Mouse (Mus musculus) ovary, postnatal 36 days (tissue): ENCODE data around the gene Cacna2d1.

ENCODE experiments used
- DNase-seq: peaks from one replicate; pipeline ENCODE4 v3.0.0; 2022; ENCODE audit warnings: low spot score, mixed read lengths

The Cacna2d1 gene

DNA sequence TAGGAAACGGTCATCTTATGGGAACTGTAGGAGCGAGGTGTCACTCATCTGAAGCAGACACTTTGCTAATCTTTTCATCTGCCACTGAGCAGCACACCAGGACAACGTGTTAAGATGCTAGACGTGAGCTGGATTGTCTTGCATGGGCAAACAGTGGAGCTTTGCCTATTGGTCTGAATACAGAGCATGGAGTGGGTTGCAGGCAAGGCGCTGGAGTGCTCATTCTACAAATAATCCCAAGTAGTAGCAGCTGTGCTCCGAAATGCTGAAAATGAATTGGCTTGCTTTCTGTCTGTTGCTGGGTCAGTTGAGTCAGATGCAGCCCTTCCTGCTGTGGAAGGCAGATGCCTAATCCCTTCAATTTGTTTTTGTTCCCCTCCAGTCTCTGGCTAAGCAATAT, 330.9 kb downstream of the Cacna2d1 start:
- DNase-seq: no peak

DNA sequence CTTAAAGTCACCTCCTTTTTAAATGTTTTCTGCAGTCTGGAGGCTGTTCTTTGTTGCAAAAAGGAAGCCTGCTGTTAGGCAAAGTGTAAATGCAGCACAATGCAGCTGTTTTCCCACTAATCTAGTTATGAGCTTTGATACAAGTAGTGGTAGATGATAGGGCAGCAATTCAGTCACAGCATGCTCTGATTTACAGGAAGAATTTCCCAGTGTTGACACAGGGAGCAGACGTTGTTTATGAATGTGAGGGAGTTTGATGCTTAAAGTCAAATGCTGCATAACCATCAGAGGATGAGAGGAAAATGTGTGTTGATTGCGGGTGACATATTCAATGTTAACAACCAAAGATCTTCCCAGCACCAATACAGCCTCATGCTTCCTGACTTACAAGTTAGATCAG, 342.6 kb downstream of the Cacna2d1 start:
- DNase-seq: no peak

DNA sequence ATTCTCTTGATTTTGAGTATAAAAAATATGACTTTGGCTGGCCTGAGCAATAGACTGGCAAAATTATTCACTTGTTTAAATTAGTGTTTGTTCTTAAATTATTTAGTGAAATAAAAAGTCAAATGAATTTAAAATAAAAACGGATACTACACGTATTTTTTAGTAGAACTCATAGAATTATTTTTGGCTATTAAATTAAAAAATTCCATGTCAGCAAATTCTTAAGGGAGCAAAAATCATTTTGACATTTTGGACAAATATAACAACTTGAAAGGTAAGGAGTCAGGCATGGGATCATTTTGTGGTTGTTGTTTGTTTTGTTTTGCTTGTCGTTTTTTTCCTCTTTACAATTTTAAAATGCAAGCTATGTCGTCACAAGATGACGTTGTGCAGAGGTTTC, 346.7 kb downstream of the Cacna2d1 start:
- DNase-seq: no peak

DNA sequence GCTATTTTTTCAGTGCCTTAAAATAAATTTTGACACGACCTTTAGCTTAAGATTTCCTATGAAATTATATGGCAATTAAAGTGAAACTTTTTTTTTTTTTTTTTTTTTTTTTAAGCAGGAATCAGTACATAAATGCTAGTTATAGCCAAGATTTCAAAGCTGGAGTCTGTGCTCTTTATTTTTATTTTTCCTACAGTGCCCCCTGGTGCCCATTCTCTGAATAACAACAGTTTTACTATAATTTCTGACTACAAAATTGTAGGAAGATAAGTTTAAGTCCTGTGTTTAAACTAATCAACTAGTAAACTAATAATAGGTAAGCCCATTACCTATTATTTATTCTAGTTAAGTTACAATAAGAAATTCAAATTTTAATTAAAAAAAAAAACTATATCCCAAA, 358.7 kb downstream of the Cacna2d1 start:
- DNase-seq: no peak

DNA sequence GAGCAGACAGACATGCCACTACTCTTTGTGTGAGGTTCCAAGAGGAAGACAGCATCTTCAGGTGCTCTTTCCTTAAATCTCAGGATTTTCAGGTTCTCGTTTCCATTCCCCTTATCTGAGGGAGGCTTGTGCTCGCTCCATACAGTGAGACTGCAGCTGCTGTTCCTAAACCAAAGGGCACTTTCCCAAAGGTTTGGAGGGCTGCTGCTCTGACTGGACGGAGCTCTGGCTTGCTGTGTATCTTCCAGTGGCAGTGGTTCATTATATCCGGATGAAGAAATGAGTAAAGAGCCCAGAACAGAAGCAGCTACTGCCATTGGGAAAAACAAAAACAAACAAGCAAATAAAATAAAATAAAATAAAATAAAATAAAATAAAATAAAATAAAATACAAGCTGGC, 359.3 kb downstream of the Cacna2d1 start:
- no peak for DNase-seq

DNA sequence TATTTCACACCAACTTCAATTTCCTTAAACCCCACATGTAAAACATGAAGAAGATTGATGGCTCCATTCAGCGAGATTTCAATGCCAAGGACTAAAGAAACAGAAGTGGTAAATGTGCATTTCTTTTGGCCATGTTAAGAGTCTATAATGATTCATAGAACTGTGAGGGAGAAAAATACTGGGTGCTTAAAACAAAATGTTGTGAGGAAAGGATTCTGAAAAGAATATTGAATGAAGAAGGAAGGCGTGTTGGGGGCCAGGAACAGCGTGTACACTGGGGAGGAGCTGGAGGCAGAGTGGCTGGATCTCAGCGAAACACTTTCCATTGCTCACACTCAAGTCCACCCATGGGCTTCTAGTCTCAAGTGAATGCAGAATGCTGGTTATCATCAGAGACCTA, 360.2 kb downstream of the Cacna2d1 start:
- no peak for DNase-seq

DNA sequence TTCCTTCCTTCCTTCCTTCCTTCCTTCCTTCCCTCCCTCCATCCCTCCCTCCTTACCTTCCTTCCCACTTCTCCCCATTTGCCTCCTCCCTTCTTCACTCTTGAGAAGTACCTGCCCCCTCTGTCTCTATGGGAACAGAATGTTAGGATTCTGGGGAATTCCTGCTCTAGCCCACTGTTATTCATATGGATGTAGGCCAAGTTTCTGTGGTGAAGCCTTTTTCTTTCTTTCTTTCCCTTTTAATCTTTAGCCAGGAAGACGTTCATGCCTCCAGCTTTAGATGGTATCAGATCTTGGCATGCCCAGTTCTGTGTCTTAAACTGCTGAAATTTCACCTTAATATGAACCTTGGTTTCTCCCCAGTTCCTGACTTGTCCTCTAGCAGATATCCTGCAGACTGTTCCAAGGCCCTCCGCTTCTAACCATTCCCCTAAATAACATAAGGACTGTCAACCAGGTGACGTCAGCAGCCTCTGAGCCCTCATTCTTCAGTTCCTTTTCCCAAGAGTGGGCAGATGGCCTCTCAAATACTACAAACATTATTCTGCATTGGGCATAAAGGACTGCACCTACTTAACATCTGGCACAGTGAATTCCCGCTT, 362.8 kb downstream of the Cacna2d1 start:
- DNase-seq: no peak

DNA sequence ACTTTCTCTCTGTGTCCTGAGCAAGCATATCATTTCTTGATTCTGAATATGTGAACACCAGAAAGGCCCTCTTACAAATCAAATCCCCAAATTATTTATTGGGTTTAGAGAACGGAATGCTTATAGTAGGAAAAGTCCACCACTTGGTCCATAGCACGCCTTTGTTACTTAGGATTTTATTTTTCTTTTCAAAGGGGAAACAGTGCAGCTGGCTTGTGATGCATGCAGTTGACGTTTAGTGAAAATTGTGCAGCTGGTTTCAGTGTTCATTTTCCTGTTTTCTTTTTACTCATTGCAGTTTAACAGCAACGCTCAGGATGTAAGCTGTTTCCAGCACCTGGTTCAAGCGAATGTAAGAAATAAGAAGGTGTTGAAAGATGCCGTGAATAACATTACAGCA, 365.1 kb downstream of the Cacna2d1 start:
- no peak for DNase-seq

DNA sequence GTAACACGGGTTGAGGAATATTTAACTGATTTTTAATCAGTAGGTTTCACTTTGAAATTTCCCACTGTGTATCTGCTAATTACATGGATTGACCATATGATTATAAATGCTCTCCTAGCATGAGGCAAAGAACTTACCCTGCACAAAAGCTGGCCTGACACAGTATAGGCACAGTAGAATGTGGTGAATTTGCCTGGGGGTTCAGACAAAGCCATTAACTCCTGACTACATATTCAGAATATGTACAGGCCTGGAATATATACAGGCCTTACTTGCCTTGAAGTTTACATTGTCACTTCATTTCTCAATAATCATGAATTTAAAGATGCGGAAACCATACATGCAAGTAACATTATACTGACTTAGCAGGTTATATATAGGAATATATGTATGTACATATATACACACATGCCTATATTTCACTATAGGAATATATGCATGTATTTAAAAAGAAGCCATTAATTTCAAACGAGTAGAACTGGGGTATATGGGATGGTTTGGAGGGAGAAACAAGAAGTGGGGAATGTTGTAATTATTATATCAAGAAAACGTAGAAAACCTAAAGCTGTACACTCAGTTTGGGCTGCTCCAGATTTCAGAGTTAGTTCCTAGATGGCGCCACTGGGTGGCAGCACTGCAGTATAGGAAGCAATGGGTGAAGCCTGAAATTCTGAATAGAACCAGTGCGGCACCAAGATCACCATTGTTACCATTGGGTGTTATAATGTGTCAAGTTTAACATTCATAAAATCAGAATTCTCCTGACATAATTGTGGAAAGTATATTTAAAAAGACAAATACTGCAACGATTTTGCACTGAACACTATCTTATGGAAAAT, 374.9 kb downstream of the Cacna2d1 start:
- peak; percentile 62 for DNase-seq

DNA sequence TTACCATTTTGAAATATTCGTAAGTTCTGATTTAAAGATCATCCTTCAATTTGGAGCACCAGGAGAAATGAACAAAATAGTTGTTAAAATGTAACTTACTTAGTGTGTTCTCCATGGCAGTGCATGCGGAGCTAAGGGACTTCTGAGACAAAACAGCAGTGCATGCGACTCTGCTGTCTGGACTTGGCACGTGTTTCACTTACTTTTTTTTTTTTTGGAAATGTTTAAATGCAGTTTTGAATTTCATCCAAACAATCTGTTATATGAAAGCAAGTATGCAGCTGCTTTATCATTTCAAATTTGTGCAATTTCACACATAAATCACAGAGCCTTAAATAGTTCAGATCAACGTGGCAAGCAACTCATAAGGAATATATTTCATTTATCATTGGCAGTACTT, 379.8 kb downstream of the Cacna2d1 start:
- DNase-seq: no peak

DNA sequence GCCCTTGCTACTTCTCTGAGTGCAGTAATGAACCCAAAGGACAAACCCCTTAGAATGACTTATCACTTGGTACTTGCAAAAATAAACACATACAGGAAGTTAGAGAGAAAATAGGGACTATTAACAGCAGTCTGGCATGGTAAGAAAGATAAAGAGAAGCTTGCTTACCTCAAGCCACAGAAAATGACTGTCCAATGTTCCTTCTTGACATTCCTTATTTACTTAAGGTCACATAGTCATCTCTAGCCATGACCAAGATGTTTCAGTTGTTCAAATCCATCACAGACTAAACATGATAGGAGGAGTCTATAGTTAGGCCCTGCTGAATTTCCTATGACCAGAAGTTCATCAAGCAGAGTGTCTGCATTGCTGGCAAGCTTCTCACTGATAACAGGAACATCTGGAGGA, 381.5 kb downstream of the Cacna2d1 start:
- DNase-seq: no peak

DNA sequence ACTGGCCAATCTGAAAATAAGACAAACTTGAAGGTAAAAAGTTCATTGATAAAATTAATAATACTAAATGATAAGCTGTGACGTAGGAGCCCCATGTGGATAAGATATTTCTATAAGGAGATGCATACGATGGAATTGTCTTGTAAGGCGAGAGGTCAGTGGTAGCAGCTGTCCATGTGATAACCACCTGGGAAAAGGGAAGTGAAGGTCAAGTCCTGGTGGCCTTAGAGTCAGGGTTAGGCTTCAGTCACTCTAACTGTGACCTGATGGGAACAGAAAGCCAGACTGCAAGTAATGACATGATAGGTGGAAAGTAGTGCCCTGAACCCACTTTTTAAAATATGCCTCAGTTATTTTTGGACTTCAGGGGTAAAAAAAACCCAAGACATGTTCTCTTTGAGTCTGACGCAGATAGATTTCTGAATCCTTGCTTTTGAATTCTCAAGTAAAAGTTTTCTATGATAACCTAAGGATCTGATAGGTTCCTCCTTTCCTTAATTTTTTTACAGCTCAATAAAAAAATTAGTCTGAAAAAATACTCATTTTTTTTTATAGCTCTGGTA, 383.3 kb downstream of the Cacna2d1 start:
- DNase-seq: no peak

DNA sequence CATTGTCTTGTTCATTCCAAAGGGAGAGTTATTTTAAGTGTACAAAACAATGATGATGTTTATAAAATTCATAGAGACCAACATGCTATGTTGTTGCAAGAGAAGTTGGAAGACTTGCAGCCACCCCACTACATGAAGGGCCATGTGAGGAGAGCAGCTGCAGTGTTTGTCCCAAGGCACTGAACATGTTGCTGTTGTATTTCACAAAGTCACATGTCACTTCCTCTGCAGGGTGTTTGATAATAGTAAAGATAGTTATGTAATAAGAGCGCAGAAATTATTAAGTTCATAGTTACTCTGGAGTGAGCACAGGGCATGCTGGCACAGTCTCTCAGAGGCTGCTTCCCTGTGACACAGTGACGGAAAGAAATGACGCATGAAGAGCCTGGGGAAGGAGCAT, 392.1 kb downstream of the Cacna2d1 start:
- DNase-seq: no peak

DNA sequence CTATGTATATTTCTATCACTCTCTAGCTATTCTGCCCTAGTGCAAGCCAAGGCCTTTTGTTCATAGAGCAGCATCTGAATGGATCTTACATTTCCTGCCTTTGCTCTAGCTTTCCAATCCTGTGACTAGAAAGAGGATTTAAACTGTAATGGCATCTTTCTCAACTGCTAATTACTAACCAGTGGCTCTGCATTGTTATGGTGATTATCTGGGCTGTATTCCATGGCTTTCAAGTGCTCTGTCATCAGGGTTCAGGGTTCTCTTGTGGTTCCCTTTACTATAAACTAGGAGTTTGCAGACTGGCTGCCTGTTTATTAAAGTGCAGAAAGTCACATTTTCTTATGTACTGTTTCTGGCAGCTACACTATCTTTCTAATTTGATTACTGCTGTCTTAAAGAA, 410.9 kb downstream of the Cacna2d1 start:
- DNase-seq: no peak

DNA sequence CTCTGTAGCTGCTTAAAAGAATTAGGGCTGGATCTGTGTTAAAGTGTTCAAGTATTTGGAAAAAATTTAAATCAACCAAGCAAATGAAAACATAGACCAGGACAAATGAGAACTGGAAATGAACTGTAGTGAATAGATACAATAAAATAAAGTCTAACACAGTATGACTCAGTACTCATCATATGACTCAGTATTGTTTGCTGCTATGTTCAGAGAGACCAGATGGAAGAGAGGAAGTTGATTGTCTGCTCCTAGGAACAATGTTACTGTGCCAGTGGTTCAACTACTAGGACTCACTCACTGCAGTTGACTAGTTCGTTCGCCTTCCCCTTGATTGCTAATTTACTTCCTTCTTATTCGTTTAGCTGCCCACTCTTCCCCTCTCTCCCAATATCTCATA, 421.3 kb downstream of the Cacna2d1 start:
- DNase-seq: no peak

DNA sequence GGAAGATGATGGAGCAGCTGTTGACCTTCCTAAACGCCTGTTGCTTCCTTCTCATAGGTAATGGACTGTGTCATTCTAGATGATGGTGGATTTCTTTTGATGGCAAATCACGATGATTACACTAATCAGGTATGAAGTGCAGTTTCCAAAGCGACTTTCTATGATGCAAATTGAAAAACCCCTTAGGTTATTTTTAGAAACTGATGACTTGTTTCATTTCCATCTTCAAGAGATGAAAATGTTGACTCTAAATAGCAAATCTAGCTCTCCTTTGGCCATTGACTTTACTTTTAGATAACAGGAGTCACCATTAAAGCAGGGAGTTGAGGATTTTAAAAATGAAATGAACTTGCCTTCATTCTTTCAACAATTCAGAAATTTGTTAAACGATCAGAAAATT, 423.2 kb downstream of the Cacna2d1 start:
- DNase-seq: no peak

DNA sequence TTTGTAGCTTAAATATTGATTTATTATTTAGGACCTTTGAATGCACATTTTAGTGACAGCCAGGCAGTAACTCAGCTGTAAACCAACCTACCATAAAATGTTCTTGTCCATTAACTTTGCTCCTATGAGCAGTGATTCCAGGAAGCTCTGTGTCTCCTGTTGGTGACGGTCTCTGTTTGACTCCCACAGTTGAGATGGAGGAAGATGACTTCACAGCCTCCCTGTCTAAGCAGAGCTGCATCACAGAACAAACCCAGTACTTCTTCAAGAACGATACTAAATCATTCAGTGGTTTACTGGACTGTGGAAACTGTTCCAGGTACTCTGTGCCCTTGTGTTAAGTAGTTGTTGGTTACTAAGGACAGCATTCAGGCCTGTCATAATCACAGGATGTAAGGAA, 427.6 kb downstream of the Cacna2d1 start:
- DNase-seq: no peak

DNA sequence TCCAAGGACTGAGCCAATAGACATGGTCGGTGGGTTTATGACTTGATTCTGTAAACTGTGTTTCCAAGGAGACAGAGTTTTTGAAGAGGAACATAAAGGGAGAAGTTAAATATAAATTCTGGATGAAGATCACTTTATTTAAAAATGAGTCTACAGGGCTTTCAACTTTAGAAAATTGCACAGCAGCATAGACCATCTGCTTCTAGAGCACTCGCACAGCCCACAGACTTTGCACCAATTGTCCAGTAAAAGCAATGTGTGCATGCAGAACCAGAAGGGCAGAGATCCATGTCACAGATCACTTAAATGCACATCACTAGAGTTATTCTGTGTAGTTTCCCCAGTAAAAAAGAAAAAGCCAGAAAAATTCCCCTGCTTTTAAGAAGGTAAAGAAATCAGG, 428.7 kb downstream of the Cacna2d1 start:
- DNase-seq: no peak

DNA sequence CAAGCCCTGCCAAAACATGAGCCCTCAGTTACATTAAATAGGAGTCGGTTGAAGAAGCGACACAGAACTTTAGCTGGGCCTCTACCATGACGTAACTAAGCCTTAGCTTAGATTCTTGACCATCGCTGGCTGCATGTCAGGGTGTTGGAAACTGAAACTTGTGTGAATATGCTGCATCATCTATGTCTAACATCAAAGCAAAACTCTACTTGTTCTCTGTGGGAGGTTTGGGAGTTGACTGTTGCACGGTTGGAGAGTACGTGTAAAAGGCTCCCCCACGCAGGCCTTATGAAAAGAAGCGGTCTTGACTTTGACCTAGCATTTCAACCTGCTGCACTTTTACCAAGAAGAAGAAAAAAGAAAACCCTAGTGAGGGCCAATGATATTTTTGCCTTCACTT, 436.2 kb downstream of the Cacna2d1 start:
- DNase-seq: no peak

DNA sequence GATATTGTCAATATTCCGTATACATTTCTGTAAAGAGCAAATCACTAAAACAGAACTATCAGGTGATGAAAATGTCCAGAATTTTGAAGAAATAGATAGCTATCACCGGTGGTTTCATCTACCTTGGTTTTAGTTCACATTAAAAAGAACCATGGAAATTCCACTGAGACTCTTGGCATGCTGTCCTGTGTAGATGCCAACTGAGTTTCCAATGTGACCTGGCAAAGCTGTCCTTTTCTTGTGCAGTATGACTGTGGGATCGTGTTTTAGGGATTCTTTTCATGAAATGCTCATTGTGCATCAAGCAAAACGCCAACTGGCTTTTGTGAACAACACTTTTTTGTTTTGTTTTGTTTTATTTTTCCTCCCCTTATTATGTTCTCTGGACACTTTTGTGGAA, 439.5 kb downstream of the Cacna2d1 start:
- no peak for DNase-seq

DNA sequence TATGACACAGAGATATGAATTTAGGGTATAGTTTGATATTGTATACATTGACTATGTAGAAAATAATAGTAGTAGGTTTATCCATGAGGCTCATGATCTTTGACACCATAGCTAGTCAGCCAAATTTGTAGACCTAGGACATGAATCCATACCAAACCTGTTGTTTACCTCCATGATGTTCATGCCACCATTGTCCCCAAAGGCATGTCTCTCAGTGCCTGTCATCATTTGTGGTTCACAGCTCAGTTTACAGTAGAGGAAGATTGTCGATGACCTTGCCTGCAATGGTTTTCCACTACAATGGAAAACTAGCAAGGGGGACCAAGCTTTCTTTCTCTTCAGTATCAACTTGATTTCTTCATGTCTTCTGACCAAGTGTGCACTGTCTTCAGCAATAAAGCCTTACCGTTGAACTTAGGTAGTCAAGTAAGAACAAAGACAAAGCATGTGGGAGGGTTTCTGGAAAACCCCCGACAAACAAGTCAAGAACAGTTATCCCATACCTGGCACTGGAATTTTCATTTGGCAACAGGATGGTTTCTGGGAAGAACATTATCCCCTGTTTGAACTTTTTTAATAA, 441.9 kb downstream of the Cacna2d1 start:
- DNase-seq: no peak

DNA sequence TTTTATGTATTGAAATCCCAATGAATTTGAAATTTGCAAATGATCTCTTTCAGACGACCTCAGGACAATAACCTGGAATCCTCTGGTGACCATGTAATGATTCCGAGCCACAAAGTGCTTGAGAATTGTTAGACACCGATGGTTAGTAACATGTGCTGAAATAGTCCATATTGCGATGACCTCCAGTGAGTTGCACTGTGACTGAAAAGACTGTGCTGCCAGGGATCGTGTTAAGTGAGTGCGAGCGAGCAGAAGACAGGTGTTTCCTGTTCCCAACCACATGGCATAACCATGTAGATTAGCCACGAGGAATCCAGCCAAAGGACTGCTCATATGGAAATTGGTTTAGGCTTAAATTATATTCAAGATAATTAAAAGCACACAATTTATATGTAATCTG, 475.5 kb downstream of the Cacna2d1 start:
- no peak for DNase-seq

DNA sequence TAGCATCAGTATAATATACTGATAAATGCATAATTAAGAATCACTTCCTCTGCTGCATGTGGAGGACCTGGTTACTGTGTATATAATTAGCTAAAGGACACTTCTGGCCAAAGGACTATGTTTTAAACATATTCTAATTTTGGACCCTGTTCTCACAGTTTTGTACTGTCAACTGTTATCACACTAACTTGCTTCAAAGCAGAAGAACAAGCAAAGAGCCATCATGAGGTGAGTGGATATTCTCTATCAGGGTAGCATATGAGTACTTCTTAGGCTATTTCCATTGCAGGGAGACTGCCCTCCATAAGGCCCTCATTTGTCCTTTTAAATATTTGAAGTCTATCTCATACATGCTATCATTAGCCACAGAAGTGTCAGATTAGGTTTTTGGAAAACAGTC, 480.2 kb downstream of the Cacna2d1 start:
- no peak for DNase-seq
